Mouse (Mus musculus) ES-E14 (cell line): Measurements from ENCODE around the gene Gm10309.

ENCODE experiments used
- CHD2 ChIP-seq: IDR thresholded peaks from 2 replicates; pipeline ENCODE4 v1.6.1; 2014; ENCODE audit warnings: mild to moderate bottlenecking, low read depth, low read length, inconsistent platforms
- HCFC1 ChIP-seq: IDR thresholded peaks from 2 replicates; pipeline ENCODE4 v1.6.1; 2012; ENCODE audit warnings: low read length, inconsistent platforms, borderline replicate concordance; ENCODE audit not compliant: insufficient read depth
- MAFK ChIP-seq: IDR thresholded peaks from 2 replicates; pipeline ENCODE4 v1.6.1; 2014; ENCODE audit warnings: mild to moderate bottlenecking, low read depth, low read length, inconsistent platforms; ENCODE audit not compliant: insufficient read depth
- ZNF384 ChIP-seq: IDR thresholded peaks from 2 replicates; pipeline ENCODE4 v1.6.1; 2012; ENCODE audit warnings: low read depth, low read length, inconsistent platforms

- TF ChIP-seq HCFC1 (no peak), CHD2 (no peak), MAFK (no peak), ZNF384 (no peak)
Measured at GRCm38 (mm10) chr17:86486657-86487056, 18.4 kb downstream of the Gm10309 start.
